Mouse (Mus musculus): ENCODE measurements around the gene Tmem211. TPM values are rescaled to one million over a fixed set of nuclear protein-coding genes. Genes with fewer than 3 reads are reported as not detected.
A peak's percentile ranks its signal among the peaks of the same experiment; 100 is the strongest.

The Tmem211 gene
- polyA plus RNA-seq, 1 experiment from 2014 or later = not detected

GRCm38 (mm10) chr5:113249263-113249930, 22.7 kb downstream of the Tmem211 start:
- 64% methylated on average over 8 of the region's 8 CpGs for WGBS
- no peaks in the 10 kb centered on the region for H3K9me3 ChIP-seq
- DNase-seq (ENCODE audit: low spot score) = no peak
- H3K36me3 ChIP-seq = peaks cover 3% of the 10 kb centered on the region; the same call in 1 of the 2 replicates
- no peaks in the 10 kb centered on the region; the same call in 1 of the 2 replicates for H3K27me3 ChIP-seq (ENCODE audit: insufficient read depth, poor library complexity, severe bottlenecking)
- no peaks in the 10 kb centered on the region for H3K4me1 ChIP-seq
- H3K4me3 ChIP-seq = no peak overlapping the region
- H3K27ac ChIP-seq = no peak overlapping the region

- H3K36me3 ChIP-seq = no peaks in the 10 kb centered on the region
- WGBS = 88% methylated on average over 11 of the region's 11 CpGs
- no peak overlapping the region for H3K4me3 ChIP-seq
- no peaks in the 10 kb centered on the region for H3K9me3 ChIP-seq
- no peaks in the 10 kb centered on the region for H3K4me1 ChIP-seq
- no peak for DNase-seq (ENCODE audit: low spot score)
- H3K27me3 ChIP-seq (ENCODE audit: insufficient read depth, poor library complexity, severe bottlenecking) = no peaks in the 10 kb centered on the region; the same call in 1 of the 2 replicates
- H3K27ac ChIP-seq = no peak overlapping the region
These were observed 24.1 kb downstream of the Tmem211 start for GRCm38 (mm10) chr5:113250806-113251205.

GRCm38 (mm10) chr5:113265637-113266036, 38.9 kb downstream of the Tmem211 start:
- no peak for DNase-seq (ENCODE audit: low spot score)
- WGBS = 74% methylated on average over 8 of the region's 8 CpGs
- H3K4me3 ChIP-seq = no peak overlapping the region
- peaks cover 6% of the 10 kb centered on the region; the same call in 1 of the 2 replicates for H3K4me1 ChIP-seq
- H3K27ac ChIP-seq = no peak overlapping the region
- no peaks in the 10 kb centered on the region for H3K27me3 ChIP-seq (ENCODE audit: insufficient read depth, poor library complexity, severe bottlenecking)
- H3K36me3 ChIP-seq = 0 out of 2 replicates have a peak, but pooled peaks cover 8% of the 10 kb centered on the region
- H3K9me3 ChIP-seq = no peaks in the 10 kb centered on the region

- Histone ChIP-seq H3K4me1 (no peaks in the 10 kb centered on the region), H3K9me3 (no peaks in the 10 kb centered on the region), H3K27me3 (ENCODE audit: insufficient read depth, poor library complexity, severe bottlenecking) (no peaks in the 10 kb centered on the region), H3K36me3 (0 out of 2 replicates have a peak, but pooled peaks cover 8% of the 10 kb centered on the region), H3K4me3 (no peak overlapping the region), H3K27ac (no peak overlapping the region)
- DNase-seq (ENCODE audit: low spot score) = no peak
These were observed 41.5 kb downstream of the Tmem211 start for GRCm38 (mm10) chr5:113268246-113268645.

GRCm38 (mm10) chr5:113270043-113270442, 43.3 kb downstream of the Tmem211 start:
- Histone ChIP-seq H3K36me3 (0 out of 2 replicates have a peak, but pooled peaks cover 5% of the 10 kb centered on the region), H3K4me1 (peaks cover 6% of the 10 kb centered on the region; the same call in 1 of the 2 replicates), H3K4me3 (no peak overlapping the region), H3K27me3 (ENCODE audit: insufficient read depth, poor library complexity, severe bottlenecking) (no peaks in the 10 kb centered on the region), H3K9me3 (no peaks in the 10 kb centered on the region), H3K27ac (no peak overlapping the region)
- no peak for DNase-seq (ENCODE audit: low spot score)
- WGBS = 70% methylated on average over 3 of the region's 3 CpGs

- no peaks in the 10 kb centered on the region for H3K27me3 ChIP-seq (ENCODE audit: insufficient read depth, poor library complexity, severe bottlenecking)
- no peak overlapping the region for H3K4me3 ChIP-seq
- WGBS = 63% methylated on average over 11 of the region's 11 CpGs
- no peak for DNase-seq (ENCODE audit: low spot score)
- H3K36me3 ChIP-seq = 0 out of 2 replicates have a peak, but pooled peaks cover 5% of the 10 kb centered on the region
- H3K27ac ChIP-seq = no peak overlapping the region
- H3K4me1 ChIP-seq = peaks cover 6% of the 10 kb centered on the region; the same call in 1 of the 2 replicates
- no peaks in the 10 kb centered on the region for H3K9me3 ChIP-seq
These were observed 44.6 kb downstream of the Tmem211 start for GRCm38 (mm10) chr5:113271207-113271811.

GRCm38 (mm10) chr5:113275839-113276238, 49.1 kb downstream of the Tmem211 start:
- 63% methylated on average over 10 of the region's 10 CpGs for WGBS
- Histone ChIP-seq H3K27me3 (ENCODE audit: insufficient read depth, poor library complexity, severe bottlenecking) (no peaks in the 10 kb centered on the region), H3K9me3 (no peaks in the 10 kb centered on the region), H3K36me3 (peaks cover 13% of the 10 kb centered on the region; the same call in 1 of the 2 replicates), H3K4me3 (no peak overlapping the region), H3K27ac (no peak overlapping the region), H3K4me1 (peaks cover 20% of the 10 kb centered on the region)
- no peak for DNase-seq (ENCODE audit: low spot score)

GRCm38 (mm10) chr5:113280138-113280856, 53.6 kb downstream of the Tmem211 start:
- Histone ChIP-seq H3K4me1 (peaks cover 14% of the 10 kb centered on the region), H3K27ac (peak overlapping the region; percentile 54), H3K36me3 (peaks cover 13% of the 10 kb centered on the region; the same call in 1 of the 2 replicates), H3K4me3 (peak overlapping the region; percentile 58), H3K9me3 (no peaks in the 10 kb centered on the region), H3K27me3 (ENCODE audit: insufficient read depth, poor library complexity, severe bottlenecking) (peaks cover 18% of the 10 kb centered on the region)
- 30% methylated on average over 15 of the region's 15 CpGs for WGBS
- DNase-seq (ENCODE audit: low spot score) = peak; percentile 93

- Histone ChIP-seq H3K4me1 (peaks cover 15% of the 10 kb centered on the region), H3K27me3 (ENCODE audit: insufficient read depth, poor library complexity, severe bottlenecking) (peaks cover 31% of the 10 kb centered on the region), H3K4me3 (no peak overlapping the region), H3K36me3 (peaks cover 8% of the 10 kb centered on the region; the same call in 1 of the 2 replicates), H3K27ac (no peak overlapping the region), H3K9me3 (no peaks in the 10 kb centered on the region)
- 86% methylated on average over 7 of the region's 7 CpGs for WGBS
- no peak for DNase-seq (ENCODE audit: low spot score)
These were observed 54.8 kb downstream of the Tmem211 start for GRCm38 (mm10) chr5:113281557-113281956.

- no peak overlapping the region for H3K4me3 ChIP-seq
- WGBS = 80% methylated on average over 2 of the region's 2 CpGs
- H3K27me3 ChIP-seq (ENCODE audit: insufficient read depth, poor library complexity, severe bottlenecking) = peaks cover 53% of the 10 kb centered on the region
- 0 out of 2 replicates have a peak, but pooled peaks cover under 1% of the 10 kb centered on the region for H3K36me3 ChIP-seq
- peaks cover 23% of the 10 kb centered on the region for H3K4me1 ChIP-seq
- H3K9me3 ChIP-seq = no peaks in the 10 kb centered on the region
- no peak overlapping the region for H3K27ac ChIP-seq
- no peak for DNase-seq (ENCODE audit: low spot score)
These were observed 57.0 kb downstream of the Tmem211 start for GRCm38 (mm10) chr5:113283726-113284125.

- peaks cover 71% of the 10 kb centered on the region for H3K27me3 ChIP-seq (ENCODE audit: insufficient read depth, poor library complexity, severe bottlenecking)
- WGBS = 57% methylated on average over 16 of the region's 16 CpGs
These were observed 58.8 kb downstream of the Tmem211 start for GRCm38 (mm10) chr5:113285541-113285940.

GRCm38 (mm10) chr5:113286048-113286447, 59.3 kb downstream of the Tmem211 start:
- Histone ChIP-seq H3K9me3 (no peaks in the 10 kb centered on the region), H3K4me3 (no peak overlapping the region), H3K27me3 (ENCODE audit: insufficient read depth, poor library complexity, severe bottlenecking) (peaks cover 76% of the 10 kb centered on the region), H3K27ac (no peak overlapping the region), H3K36me3 (no peaks in the 10 kb centered on the region), H3K4me1 (peaks cover 8% of the 10 kb centered on the region)
- 66% methylated on average over 11 of the region's 11 CpGs for WGBS
- DNase-seq (ENCODE audit: low spot score) = no peak

More at GRCm38 (mm10) chr5:113285541-113285940, 58.8 kb downstream of the Tmem211 start:
- Histone ChIP-seq H3K36me3 (no peaks in the 10 kb centered on the region), H3K4me1 (peaks cover 12% of the 10 kb centered on the region), H3K9me3 (no peaks in the 10 kb centered on the region), H3K27ac (no peak overlapping the region), H3K4me3 (no peak overlapping the region)
- DNase-seq (ENCODE audit: low spot score) = no peak
